Mouse (Mus musculus) inflammation-experienced regulatory T-cells (primary cell): ENCODE results near the gene Pla2g4a. TPM values are rescaled to one million over a fixed set of nuclear protein-coding genes. Genes with fewer than 3 reads are reported as not detected.

Source experiments
- polyA plus RNA-seq, 2 experiments: library from polyadenylated mRNA; unstranded; fragments of 100-300 nt; shearing (Covaris generic); gene quantifications; one replicate each; pipeline ENCODE4 v1.2.1; 2017

Gene Pla2g4a
- 1 to 10 TPM in 1 of 2 experiments, under 1 TPM in 1; 0.48 to 1.1 TPM for polyA plus RNA-seq

DNA sequence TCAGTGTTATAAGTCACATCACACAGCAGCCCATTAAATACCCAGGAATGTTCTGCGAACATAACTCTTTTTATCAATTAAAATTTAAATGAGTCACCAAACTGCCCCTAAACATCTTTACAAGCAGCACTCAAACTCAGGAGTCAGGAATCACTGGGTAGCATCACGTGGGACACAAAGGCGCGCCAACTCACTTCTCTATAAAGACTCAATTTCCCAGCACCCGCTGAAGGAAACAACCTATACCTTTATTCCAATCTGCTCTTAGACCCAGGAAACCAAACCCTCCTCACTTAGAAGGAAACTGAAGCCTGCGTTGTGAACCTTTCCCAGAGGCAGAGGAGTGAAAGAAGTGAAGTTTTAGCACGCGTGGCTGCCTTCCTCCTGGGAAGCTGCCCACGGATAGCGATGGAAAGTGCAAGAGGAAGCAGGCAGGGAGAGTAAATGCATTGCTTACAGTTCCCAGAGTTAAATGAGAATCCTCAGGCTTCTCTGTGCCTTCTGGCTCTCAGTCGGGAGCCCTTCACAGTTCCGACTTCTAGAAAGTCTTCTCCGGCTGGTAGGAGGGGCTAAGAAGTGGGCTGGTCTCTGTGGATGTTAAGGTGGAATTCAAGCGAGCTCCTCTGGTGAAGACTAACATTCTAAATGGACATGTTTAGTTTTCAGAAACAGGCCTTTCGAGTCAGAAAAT is at the start of gene Pla2g4a:
TSS of gene Pla2g4a (minus strand) at position 557 of the 691 bp plus-strand sequence.

Other genes starting within 250 kb of the Pla2g4a start
- 1 to 10 TPM in 1 of 2 experiments, not detected in 1; 2.4 TPM for gene Ptgs2, start 138.7 kb upstream of the Pla2g4a start, polyA plus RNA-seq